Mouse (Mus musculus) G1E (cell line): ENCODE measurements around the gene Adgrg4.

ENCODE experiments used
- CTCF ChIP-seq: IDR thresholded peaks from 2 replicates; pipeline ENCODE4 v1.5.1; 2012; ENCODE audit warnings: low read depth, low read length, inconsistent platforms, mixed read lengths
- POLR2AphosphoS5 ChIP-seq: IDR thresholded peaks from 2 replicates; pipeline ENCODE4 v1.6.1; 2012; ENCODE audit warnings: low read depth, low read length, inconsistent platforms; ENCODE audit not compliant: insufficient replicate concordance
- TAL1 ChIP-seq: conservative IDR thresholded peaks from 2 replicates; pipeline ENCODE4 v1.6.1; 2012; ENCODE audit warnings: low read depth, low read length, inconsistent platforms, mixed read lengths

GRCm38 (mm10) chrX:57042774-57043173 is 172.8 kb downstream of the Adgrg4 start, which contains the start of gene Brs3:
- TF ChIP-seq CTCF (no peak), TAL1 (no peak), POLR2AphosphoS5 (no peak)
